8 mouse cellular contexts compared by ENCODE assay signal in genomic region chr5:140705501-140706171, GRCm38 (mm10). TPM values are rescaled to one million over a fixed set of nuclear protein-coding genes. Genes with fewer than 3 reads are reported as not detected.
A peak's percentile ranks its signal among the peaks of the same experiment; 100 is the strongest.
DNase-seq lines count a peak whose midpoint lies in the region; ATAC-seq and TF ChIP-seq lines count a peak whose summit lies in the region.

No protein-coding gene starts in this region.

- intact Hi-C loops in left cerebral cortex, adult 2 months (cut with DNase I) = loop anchor here (2.0 to 5.0 kb wide), 2 partner anchors 42 to 57 kb away; partner anchors contain the start of gene Ttyh3

- H3K27me3 ChIP-seq in embryonic facial prominence, embryonic 10.5 days (replicated peaks; ENCODE audit: low read depth, poor library complexity, severe bottlenecking) = no peaks in the 10 kb centered on the region
- no peaks in the 10 kb centered on the region for H3K27me3 ChIP-seq in hindbrain, embryonic 13.5 days
- H3K27me3 ChIP-seq in liver, embryonic 15.5 days = no peaks in the 10 kb centered on the region
- no peaks in the 10 kb centered on the region for H3K27me3 ChIP-seq in stomach, postnatal 0 days (ENCODE audit: control insufficient read depth, insufficient read depth, low read length)

- ATAC-seq in hindbrain, embryonic 13.5 days (ENCODE audit: low FRiP score) = no peak
- ATAC-seq in liver, embryonic 15.5 days (ENCODE audit: insufficient read depth) = no peak
- no peak for ATAC-seq in stomach, postnatal 0 days (ENCODE audit: low FRiP score, low TSS enrichment)

- no peak for TF ChIP-seq CTCF in left cerebral cortex, adult 2 months (IDR thresholded peaks at IDR 0.05)
- no peak for TF ChIP-seq CTCF in stomach, postnatal 0 days (IDR thresholded peaks at IDR 0.05; ENCODE audit: low read depth)

- H3K9me3 ChIP-seq in embryonic facial prominence, embryonic 10.5 days = no peaks in the 10 kb centered on the region
- no peaks in the 10 kb centered on the region for H3K9me3 ChIP-seq in hindbrain, embryonic 13.5 days
- H3K9me3 ChIP-seq in liver, embryonic 15.5 days (replicated peaks) = no peaks in the 10 kb centered on the region
- no peaks in the 10 kb centered on the region for H3K9me3 ChIP-seq in stomach, postnatal 0 days (ENCODE audit: control insufficient read depth, low read length)

- no peak for DNase-seq in left cerebral cortex, adult 2 months (ENCODE audit: extremely low spot score in 1 of 2, low spot score in 2 of 2)
- DNase-seq in left cerebral cortex, adult 18-20 months (ENCODE audit: low spot score in 2 of 2) = no peak
- DNase-seq in embryonic facial prominence, embryonic 10.5 days (ENCODE audit: low spot score) = no peak
- DNase-seq in stomach, postnatal 0 days (ENCODE audit: low spot score) = no peak
- DNase-seq in urinary bladder, adult 2 months (ENCODE audit: low spot score) = no peak
- DNase-seq in urinary bladder, postnatal 25 days (ENCODE audit: low spot score) = no peak

- H3K9ac ChIP-seq in hindbrain, embryonic 13.5 days = peak overlapping the region; percentile 87
- peak overlapping the region; percentile 64 for H3K9ac ChIP-seq in liver, embryonic 15.5 days
- peak overlapping the region; percentile 54 for H3K9ac ChIP-seq in stomach, postnatal 0 days (ENCODE audit: low read length)

- H3K27ac ChIP-seq in left cerebral cortex, adult 2 months = peak overlapping the region; percentile 76
- peak overlapping the region; percentile 97 for H3K27ac ChIP-seq in embryonic facial prominence, embryonic 10.5 days (replicated peaks)
- peak overlapping the region; percentile 88; the same call in 1 of the 2 replicates for H3K27ac ChIP-seq in hindbrain, embryonic 13.5 days
- H3K27ac ChIP-seq in liver, embryonic 15.5 days (replicated peaks) = peak overlapping the region; percentile 82
- peak overlapping the region; percentile 88 for H3K27ac ChIP-seq in stomach, postnatal 0 days (replicated peaks)

- 61% methylated on average over 7 of the region's 7 CpGs for WGBS in embryonic facial prominence, embryonic 10.5 days
- WGBS in hindbrain, embryonic 13.5 days = 70% methylated on average over 7 of the region's 7 CpGs
- WGBS in liver, embryonic 15.5 days (ENCODE audit: insufficient replicate concordance) = 33% methylated on average over 7 of the region's 7 CpGs
- 46% methylated on average over 7 of the region's 7 CpGs for WGBS in stomach, postnatal 0 days

- peaks cover 44% of the 10 kb centered on the region for H3K4me1 ChIP-seq in embryonic facial prominence, embryonic 10.5 days
- H3K4me1 ChIP-seq in hindbrain, embryonic 13.5 days (replicated peaks) = peaks cover 42% of the 10 kb centered on the region
- peaks cover 54% of the 10 kb centered on the region for H3K4me1 ChIP-seq in liver, embryonic 15.5 days (replicated peaks)
- H3K4me1 ChIP-seq in stomach, postnatal 0 days (replicated peaks; ENCODE audit: control insufficient read depth, insufficient read depth) = no peaks in the 10 kb centered on the region

- H3K4me2 ChIP-seq in hindbrain, embryonic 13.5 days = peak overlapping the region; percentile 84
- peak overlapping the region; percentile 92 for H3K4me2 ChIP-seq in liver, embryonic 15.5 days
- H3K4me2 ChIP-seq in stomach, postnatal 0 days (replicated peaks; ENCODE audit: low read depth) = peak overlapping the region; percentile 77

- TF ChIP-seq EP300 in stomach, postnatal 0 days (optimal IDR thresholded peaks at IDR 0.05) = no peak

- peaks cover 30% of the 10 kb centered on the region for H3K36me3 ChIP-seq in embryonic facial prominence, embryonic 10.5 days (replicated peaks)
- H3K36me3 ChIP-seq in hindbrain, embryonic 13.5 days = peaks cover 30% of the 10 kb centered on the region
- peaks cover 8% of the 10 kb centered on the region for H3K36me3 ChIP-seq in liver, embryonic 15.5 days (replicated peaks)
- H3K36me3 ChIP-seq in stomach, postnatal 0 days (ENCODE audit: control insufficient read depth, insufficient read depth, low read length) = peaks cover 4% of the 10 kb centered on the region; the same call in 1 of the 2 replicates

- peak overlapping the region; percentile 91 for H3K4me3 ChIP-seq in left cerebral cortex, adult 2 months
- peak overlapping the region; percentile 70 for H3K4me3 ChIP-seq in embryonic facial prominence, embryonic 10.5 days
- H3K4me3 ChIP-seq in hindbrain, embryonic 13.5 days = peak overlapping the region; percentile 66
- H3K4me3 ChIP-seq in liver, embryonic 15.5 days (replicated peaks) = peak overlapping the region; percentile 65
- peak overlapping the region; percentile 49 for H3K4me3 ChIP-seq in stomach, postnatal 0 days (ENCODE audit: low read depth, low read length)

RNA-seq across cellular contexts. Expression of gene Brat1, which starts 0.8 kb away (rescaled TPM):
- total RNA-seq in left cerebral cortex, adult 2 months (2021) = 10 to 100 TPM; 19.8 to 21.3 TPM
- 10 to 100 TPM; 17.6 to 17.8 TPM for total RNA-seq in left cerebral cortex, adult 18-20 months (2021)
- polyA plus RNA-seq in embryonic facial prominence, embryonic 10.5 days (2016; fragmentation: Nextera tagmentation; extraction: Ambion mirVana) = 22.8 and 24.9 TPM in 2 replicates
- polyA plus RNA-seq in hindbrain, embryonic 13.5 days (2015; fragmentation: Nextera tagmentation; extraction: Ambion mirVana) = 22.9 and 23.7 TPM in 2 replicates
- polyA plus RNA-seq in liver, embryonic 15.5 days (2015; fragmentation: Nextera tagmentation; extraction: Ambion mirVana) = 7.2 and 7.5 TPM in 2 replicates
- polyA plus RNA-seq in stomach, postnatal 0 days (2015; fragmentation: Nextera tagmentation; extraction: Ambion mirVana) = 8.2 and 8.5 TPM in 2 replicates
- 14.5 and 14.8 TPM in 2 replicates for polyA plus RNA-seq in urinary bladder, adult 2 months (2012; rRNA removed)

RNA-seq across cellular contexts. Expression of gene Iqce, which starts 3.5 kb away (rescaled TPM):
- total RNA-seq in left cerebral cortex, adult 2 months (2021) = 10 to 100 TPM; 56.2 to 65.9 TPM
- 10 to 100 TPM; 46.5 to 55.3 TPM for total RNA-seq in left cerebral cortex, adult 18-20 months (2021)
- polyA plus RNA-seq in embryonic facial prominence, embryonic 10.5 days (2016; fragmentation: Nextera tagmentation; extraction: Ambion mirVana) = 27.4 and 28.2 TPM in 2 replicates
- 26.0 and 26.3 TPM in 2 replicates for polyA plus RNA-seq in hindbrain, embryonic 13.5 days (2015; fragmentation: Nextera tagmentation; extraction: Ambion mirVana)
- polyA plus RNA-seq in liver, embryonic 15.5 days (2015; fragmentation: Nextera tagmentation; extraction: Ambion mirVana) = 4.1 and 4.2 TPM in 2 replicates
- polyA plus RNA-seq in stomach, postnatal 0 days (2015; fragmentation: Nextera tagmentation; extraction: Ambion mirVana) = 5.6 and 6.0 TPM in 2 replicates
- polyA plus RNA-seq in urinary bladder, adult 2 months (2012; rRNA removed) = 21.0 and 24.3 TPM in 2 replicates

RNA-seq across cellular contexts. Expression of gene Amz1, which starts 18.3 kb away (rescaled TPM):
- total RNA-seq in left cerebral cortex, adult 2 months (2021) = 10 to 100 TPM; 16.2 to 20.2 TPM
- 10 to 100 TPM; 17.7 to 22.3 TPM for total RNA-seq in left cerebral cortex, adult 18-20 months (2021)
- 0.79 and 0.82 TPM in 2 replicates for polyA plus RNA-seq in embryonic facial prominence, embryonic 10.5 days (2016; fragmentation: Nextera tagmentation; extraction: Ambion mirVana)
- 2.2 and 2.7 TPM in 2 replicates for polyA plus RNA-seq in hindbrain, embryonic 13.5 days (2015; fragmentation: Nextera tagmentation; extraction: Ambion mirVana)
- polyA plus RNA-seq in liver, embryonic 15.5 days (2015; fragmentation: Nextera tagmentation; extraction: Ambion mirVana) = 1.4 and 1.7 TPM in 2 replicates
- 0.65 and 0.67 TPM in 2 replicates for polyA plus RNA-seq in stomach, postnatal 0 days (2015; fragmentation: Nextera tagmentation; extraction: Ambion mirVana)
- polyA plus RNA-seq in urinary bladder, adult 2 months (2012; rRNA removed) = 1.2 TPM in 2 replicates

RNA-seq across cellular contexts. Expression of gene Ttyh3, which starts 56.8 kb away (rescaled TPM):
- 100 to 1,000 TPM; 244 to 247 TPM for total RNA-seq in left cerebral cortex, adult 2 months (2021)
- total RNA-seq in left cerebral cortex, adult 18-20 months (2021) = 100 to 1,000 TPM; 202 to 209 TPM
- polyA plus RNA-seq in embryonic facial prominence, embryonic 10.5 days (2016; fragmentation: Nextera tagmentation; extraction: Ambion mirVana) = 33.4 and 35.5 TPM in 2 replicates
- 65.3 and 67.4 TPM in 2 replicates for polyA plus RNA-seq in hindbrain, embryonic 13.5 days (2015; fragmentation: Nextera tagmentation; extraction: Ambion mirVana)
- 6.7 and 7.6 TPM in 2 replicates for polyA plus RNA-seq in liver, embryonic 15.5 days (2015; fragmentation: Nextera tagmentation; extraction: Ambion mirVana)
- polyA plus RNA-seq in stomach, postnatal 0 days (2015; fragmentation: Nextera tagmentation; extraction: Ambion mirVana) = 8.5 and 9.6 TPM in 2 replicates
- polyA plus RNA-seq in urinary bladder, adult 2 months (2012; rRNA removed) = 11.7 and 24.4 TPM in 2 replicates
